Mouse (Mus musculus) fat pad, adult 2 months (tissue): Measurements from ENCODE around the gene Paip2b.
"Not testable (repeated sequence)": the region's sequence is repeated elsewhere in the genome, so short reads cannot be mapped to it uniquely, and the experiment has no call there.

Source experiments
- DNase-seq: peaks from one replicate; pipeline ENCODE4 v3.0.0-alpha.2; 2011; ENCODE audit warnings: low read depth, low spot score; ENCODE audit errors: extremely low read depth

The Paip2b gene

DNA sequence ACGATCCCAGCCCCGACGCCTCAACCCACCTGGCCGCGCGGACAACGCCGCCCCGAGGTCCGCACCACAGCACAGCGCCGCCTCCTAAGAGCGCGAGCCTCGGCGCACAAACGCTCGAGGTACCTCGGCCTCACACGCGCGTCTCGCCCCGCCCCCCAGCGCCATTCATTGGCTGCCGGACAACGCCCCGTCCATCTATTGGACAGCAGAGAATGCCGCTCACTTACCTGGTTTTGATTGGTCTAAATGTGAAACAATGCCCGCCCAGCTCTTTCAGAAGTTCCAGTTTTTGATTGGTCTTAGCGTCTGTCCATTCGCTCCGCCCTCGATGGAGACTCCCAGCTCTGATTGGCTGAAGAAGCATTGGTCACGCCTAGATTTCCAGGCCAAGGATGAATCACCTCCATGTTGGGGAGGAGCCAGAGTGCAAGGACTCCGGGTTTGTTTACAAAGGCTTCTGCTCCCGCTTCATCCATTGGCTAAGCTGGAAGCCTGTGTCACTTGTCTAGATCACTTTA lies at the start of gene Paip2b:
Paip2b (minus strand) TSS at position 136 of the 518 bp plus-strand sequence.
- peak; percentile 98 for DNase-seq

- no peak for DNase-seq
Observed at GRCm38 (mm10) chr6:83879815-83880214, 48.3 kb upstream of the Paip2b start.

- no peak for DNase-seq
Observed at GRCm38 (mm10) chr6:83867598-83868585, 36.4 kb upstream of the Paip2b start.

- no peak for DNase-seq
Observed at GRCm38 (mm10) chr6:83866954-83867597, 35.5 kb upstream of the Paip2b start, which contains the start of gene Zfp638. Gene Zfp638 (plus strand): TSS chr6:83867109.

GRCm38 (mm10) chr6:83866423-83866822 lies 34.9 kb upstream of the Paip2b start:
- no peak for DNase-seq

DNA sequence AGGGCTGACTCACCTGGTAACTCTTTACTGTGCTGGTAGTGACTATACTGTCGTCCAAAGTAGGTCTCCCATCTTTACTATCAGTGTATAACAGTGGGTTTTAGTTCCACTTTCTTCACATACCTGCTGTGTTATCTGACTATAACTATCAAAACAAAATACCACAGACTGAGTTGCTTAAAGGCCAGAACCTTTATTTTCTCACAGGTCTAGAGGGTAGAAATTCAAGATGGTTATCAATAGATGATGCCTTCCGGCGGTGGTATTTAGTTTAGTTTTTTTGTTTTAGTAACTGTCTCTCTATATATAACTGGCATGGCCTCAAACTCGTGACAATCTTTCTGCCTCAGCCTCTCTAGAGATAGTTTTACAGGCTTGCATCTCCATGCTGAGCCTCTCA lies 32.0 kb upstream of the Paip2b start:
- no peak for DNase-seq

GRCm38 (mm10) chr6:83860033-83860432 lies 28.5 kb upstream of the Paip2b start:
- DNase-seq, result no peak

DNA sequence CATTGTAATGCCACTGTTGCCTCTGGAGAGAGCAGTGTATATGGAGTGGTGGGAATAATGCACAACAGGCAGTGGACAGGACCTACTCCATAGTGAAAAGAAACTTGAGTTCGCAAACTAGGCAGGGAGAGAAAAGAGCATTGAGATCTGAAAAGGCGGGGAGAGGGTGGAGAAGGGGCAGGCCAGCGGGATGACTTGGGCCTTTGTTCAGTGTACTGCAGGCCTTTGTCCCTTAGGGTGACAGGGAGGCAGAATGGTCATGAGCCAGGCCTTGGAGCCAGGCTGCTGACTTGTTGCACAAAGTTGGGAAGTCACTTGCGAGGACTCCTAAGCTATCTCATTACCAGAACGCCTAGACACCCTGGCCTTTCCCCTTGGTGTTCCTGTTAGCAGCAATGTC lies 25.9 kb upstream of the Paip2b start:
- no peak for DNase-seq

GRCm38 (mm10) chr6:83849446-83849845 lies 17.9 kb upstream of the Paip2b start:
- no peak for DNase-seq

DNA sequence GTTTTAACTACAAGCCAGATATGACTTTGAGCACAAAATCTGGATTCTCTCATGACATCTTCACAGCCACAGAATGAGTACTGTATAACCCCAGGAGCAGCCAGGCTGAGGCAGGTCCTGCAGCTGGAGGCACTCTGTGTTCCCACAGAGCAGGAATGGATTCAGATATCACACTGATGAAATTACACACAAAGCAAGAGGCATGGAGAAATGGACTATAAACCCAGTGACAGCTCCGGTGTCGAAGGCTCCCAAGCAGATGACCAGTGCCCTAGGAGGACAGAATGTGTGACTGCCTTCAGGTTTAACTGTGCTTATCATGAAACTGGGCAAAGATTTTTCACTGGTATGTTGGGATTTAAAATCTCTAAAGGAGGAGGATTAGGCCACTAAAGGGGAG lies 14.6 kb upstream of the Paip2b start:
- no peak for DNase-seq

DNA sequence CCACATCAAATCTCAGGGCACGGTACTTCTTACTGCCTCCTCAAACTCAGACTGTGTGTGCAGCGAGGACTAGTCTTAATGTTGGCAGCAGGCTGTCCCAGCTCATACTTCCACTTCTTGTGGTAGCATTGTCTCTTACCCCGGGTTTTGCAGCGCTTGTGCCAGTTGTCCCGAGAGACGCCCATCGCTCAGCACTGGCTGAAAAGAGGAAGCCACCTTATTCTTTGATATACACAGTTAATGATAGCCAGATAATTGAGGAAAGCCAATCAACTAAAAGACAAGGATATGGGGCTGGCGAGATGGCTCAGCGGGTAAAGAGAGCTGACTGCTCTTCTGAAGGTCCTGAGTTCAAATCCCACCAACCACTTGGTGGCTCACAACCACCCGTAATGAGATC lies 13.4 kb upstream of the Paip2b start:
- DNase-seq, result no peak

- DNase-seq, result no peak
Observed at GRCm38 (mm10) chr6:83840086-83840485, 8.5 kb upstream of the Paip2b start.

- no peak for DNase-seq
Observed at GRCm38 (mm10) chr6:83838046-83838445, 6.5 kb upstream of the Paip2b start.

DNA sequence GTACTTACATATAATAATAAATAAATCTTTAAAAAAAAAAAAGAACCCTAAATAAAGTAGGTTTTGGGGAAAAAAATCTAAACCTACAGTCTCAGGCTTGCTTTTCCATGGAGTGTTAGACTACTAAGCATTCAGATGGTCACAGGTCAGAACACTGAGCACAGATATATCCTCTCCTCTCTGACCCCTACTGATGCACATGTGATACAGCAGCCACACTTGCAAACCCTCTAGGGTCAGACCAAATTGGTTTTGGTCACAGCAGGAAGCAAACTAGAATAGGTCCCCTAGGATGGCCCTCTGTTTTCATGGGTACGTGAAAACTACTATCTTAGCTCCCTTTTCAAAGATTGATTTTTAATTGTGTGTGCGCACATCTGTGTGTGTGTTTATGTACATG lies 5.3 kb upstream of the Paip2b start:
- no peak for DNase-seq

DNA sequence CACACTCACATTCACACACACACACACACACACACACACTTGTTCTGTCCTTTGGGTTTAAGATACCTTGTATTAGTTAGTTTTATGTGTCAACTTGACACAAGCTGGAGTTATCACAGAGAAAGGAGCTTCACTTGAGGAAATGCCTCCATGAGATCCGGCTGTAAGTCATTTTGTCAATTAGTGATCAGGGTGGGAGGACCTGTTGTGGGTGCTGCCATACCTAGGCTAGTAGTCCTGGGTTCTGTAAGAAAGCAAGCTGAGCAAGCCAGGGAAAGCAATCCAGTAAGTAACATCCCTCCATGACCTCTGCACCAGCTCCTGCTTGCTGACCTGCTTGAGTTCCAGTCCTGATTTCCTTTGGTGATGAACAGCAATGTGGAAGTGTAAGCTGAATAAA lies 852 bp upstream of the Paip2b start:
- DNase-seq, result not testable (repeated sequence)

GRCm38 (mm10) chr6:83830941-83831605 lies 468 bp downstream of the Paip2b start:
- DNase-seq, result no peak

GRCm38 (mm10) chr6:83821856-83822255 lies 9.7 kb downstream of the Paip2b start:
- DNase-seq, result no peak

DNA sequence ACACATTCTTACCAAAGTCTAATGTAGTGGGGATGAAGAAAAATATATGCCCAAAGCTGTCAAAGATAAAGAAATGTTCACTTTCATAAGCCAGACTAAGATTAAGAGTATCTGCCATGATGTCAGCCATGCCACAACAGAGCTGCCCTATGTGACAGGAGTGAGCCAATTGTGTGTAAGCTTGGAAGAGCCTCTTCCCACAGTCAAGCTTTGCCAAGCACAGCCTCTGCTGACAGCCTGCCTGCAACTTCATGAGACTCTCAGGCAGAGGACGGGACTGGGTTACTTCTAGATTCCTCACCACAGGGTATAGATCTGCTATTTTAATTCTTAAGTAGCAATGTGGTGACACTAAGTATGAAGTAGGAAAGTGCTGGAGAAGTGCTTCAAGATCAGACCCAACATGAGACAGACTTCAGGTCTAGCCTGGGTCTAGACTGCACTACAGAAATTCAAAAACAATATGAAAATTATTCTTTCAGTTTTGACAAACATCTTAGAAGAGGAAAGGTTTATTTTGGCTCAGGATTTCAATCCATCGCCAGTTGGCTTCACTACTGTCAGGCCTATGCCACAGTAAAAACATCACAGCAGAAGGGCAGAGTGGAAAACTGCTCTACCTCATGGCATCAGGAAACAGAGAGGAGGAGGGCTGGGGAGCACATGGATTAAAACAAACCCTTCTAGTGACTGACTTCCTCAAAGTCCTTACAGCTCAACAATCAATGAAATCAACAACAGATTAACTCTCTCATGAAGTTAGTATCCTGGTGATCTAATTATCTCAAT lies 10.6 kb downstream of the Paip2b start:
- no peak for DNase-seq

DNA sequence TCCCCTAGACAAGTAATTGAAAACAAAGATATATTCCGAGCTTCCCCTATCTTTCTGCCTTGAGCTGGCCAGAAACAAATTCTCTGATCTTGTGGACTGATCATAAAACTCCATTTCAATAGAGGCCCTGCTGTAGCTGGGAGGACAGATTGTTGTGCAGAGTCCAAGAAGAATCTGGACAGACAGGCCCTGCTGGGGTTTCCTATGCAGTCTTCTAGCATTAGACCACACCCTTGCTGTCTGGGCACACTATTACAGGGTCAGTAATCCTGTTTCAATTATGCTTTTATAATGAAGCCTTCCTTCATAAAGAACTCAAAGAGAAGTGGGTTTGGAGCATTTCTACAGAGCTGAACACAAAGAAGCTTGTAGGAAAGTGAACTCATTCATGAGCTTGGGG lies 12.5 kb downstream of the Paip2b start:
- DNase-seq, result no peak

- DNase-seq, result no peak
Observed at GRCm38 (mm10) chr6:83815801-83816200, 15.7 kb downstream of the Paip2b start.
